Mouse (Mus musculus) neural tube, embryonic 10.5 days (tissue): Measurements from ENCODE around the gene Acbd6.

ENCODE experiments used
- DNase-seq: peaks from one replicate; pipeline ENCODE4 v3.0.0-alpha.2; 2017; ENCODE audit warnings: low spot score; ENCODE audit errors: extremely low spot score

Gene Acbd6

GRCm38 (mm10) chr1:155646345-155647307, 88.7 kb downstream of the Acbd6 start:
- DNase-seq: no peak

GRCm38 (mm10) chr1:155650121-155650846, 92.4 kb downstream of the Acbd6 start:
- no peak for DNase-seq

DNA sequence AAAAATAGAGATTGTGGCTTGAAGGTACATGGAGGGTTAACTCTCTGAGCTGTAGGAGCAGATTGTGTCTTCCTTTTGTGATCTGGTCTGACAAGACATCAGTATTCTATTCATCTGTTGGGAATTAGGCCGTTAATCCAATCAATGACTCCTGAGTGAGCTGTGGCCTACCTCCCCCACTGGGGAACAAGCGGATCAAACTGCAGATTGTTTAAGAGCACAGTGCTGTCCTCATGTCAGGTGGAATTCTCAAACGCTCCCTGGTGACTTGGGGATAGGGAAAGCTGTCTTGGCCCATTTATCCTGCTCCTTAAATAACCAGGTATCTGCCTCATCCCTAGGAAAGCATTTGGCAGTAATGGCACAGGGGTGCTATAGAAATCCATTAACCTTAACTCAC, 97.0 kb downstream of the Acbd6 start:
- no peak for DNase-seq

GRCm38 (mm10) chr1:155656321-155656720, 98.4 kb downstream of the Acbd6 start:
- no peak for DNase-seq

GRCm38 (mm10) chr1:155663994-155664393, 106.1 kb downstream of the Acbd6 start:
- no peak for DNase-seq

DNA sequence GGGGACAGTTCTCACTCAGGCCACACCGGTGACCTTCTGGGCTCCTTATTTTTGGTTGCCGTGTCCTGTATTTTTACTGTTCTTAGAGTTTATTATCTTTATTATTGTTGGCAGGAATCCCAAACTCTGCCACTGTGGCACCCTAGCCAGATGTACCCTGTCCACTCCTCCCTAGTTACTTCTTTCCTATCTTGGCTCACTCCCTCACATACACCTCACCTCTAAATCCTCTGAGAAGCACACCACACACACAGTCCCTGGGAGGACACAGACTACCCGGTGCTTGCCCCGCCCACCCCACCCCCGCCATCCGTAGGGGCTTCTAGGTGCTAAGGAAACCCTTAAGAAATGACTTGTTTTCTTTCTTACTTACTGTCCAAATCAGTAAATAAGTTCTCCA, 117.7 kb downstream of the Acbd6 start:
- no peak for DNase-seq

DNA sequence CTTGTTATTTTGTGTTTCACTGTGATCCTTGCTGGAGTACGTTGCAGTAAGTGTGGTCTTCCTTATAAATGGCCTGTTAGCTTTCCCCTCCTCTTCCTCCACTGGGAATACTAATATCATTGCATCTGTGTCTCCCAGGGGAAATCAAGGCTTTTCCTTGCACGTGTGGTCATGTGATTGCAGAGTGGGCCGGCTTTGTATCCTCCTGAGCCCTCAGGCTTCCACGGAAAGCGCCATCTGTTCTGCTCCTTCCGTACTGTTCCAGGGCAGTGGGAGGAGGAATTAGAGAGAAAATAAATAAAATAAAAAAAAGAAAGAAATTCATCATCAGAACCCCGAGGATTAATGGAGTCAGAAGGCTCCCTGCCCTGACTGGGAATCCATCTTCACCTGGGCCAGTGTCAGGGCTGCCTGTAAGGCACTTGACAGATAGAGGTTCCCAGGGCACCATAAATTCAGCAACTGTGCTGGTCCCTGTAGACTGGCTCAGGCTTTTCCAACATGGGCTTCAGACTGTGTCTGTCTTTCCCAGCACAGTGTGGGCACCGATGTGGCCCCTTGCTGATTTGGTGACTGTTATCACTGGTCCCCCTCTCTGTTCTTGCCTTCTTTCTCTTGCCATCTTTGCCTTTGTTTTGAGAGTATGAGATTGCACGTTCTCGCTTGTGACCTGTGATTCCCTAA, 123.3 kb downstream of the Acbd6 start:
- peak; percentile 27 for DNase-seq

GRCm38 (mm10) chr1:155686816-155687215, 128.9 kb downstream of the Acbd6 start:
- DNase-seq: no peak

DNA sequence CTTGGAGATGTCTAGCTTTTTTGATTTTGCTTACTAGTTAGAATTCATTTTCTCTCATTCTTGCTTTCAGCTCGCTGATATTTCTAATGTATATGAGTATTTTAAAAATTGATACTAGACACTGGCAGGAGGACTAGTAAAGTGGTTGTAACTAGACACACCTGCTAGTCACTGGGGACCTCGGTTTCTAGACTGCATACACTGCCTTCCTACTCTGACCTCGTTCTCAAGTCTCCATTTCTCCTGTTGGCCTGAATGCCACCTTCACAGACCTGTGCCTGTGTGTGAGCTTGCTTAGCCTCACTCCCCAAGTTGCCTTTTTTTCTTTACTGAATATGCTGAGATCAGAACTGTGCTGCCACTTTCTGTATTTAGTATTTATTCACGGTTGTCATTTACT, 131.2 kb downstream of the Acbd6 start:
- no peak for DNase-seq

- no peak for DNase-seq
Measured at GRCm38 (mm10) chr1:155689558-155689957, 131.6 kb downstream of the Acbd6 start.

- DNase-seq: no peak
Measured at GRCm38 (mm10) chr1:155692230-155692629, 134.3 kb downstream of the Acbd6 start.

GRCm38 (mm10) chr1:155693026-155693425, 135.1 kb downstream of the Acbd6 start:
- no peak for DNase-seq

DNA sequence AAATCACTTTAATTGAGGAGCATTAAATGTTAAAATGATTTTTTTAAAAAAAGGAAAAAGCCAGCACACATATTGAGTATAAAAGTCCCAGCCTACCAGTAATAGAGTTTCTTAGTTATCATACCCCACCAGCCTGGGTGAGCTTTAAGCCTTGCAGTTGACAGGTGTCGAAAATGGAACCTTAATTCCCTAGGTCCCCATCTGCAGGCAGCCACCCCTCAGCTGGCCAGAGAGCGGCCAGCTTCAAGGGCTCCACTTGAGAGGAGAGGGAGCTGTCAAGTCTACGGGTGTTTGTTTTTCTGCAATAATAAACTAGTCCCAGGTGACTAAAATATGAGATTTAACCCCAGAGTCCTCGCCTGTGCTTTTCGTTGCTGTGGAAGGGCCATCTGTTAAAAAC, 135.5 kb downstream of the Acbd6 start:
- DNase-seq: no peak

- DNase-seq: no peak
Measured at GRCm38 (mm10) chr1:155698373-155699159, 140.6 kb downstream of the Acbd6 start.

GRCm38 (mm10) chr1:155700886-155701285, 143.0 kb downstream of the Acbd6 start:
- DNase-seq: no peak

DNA sequence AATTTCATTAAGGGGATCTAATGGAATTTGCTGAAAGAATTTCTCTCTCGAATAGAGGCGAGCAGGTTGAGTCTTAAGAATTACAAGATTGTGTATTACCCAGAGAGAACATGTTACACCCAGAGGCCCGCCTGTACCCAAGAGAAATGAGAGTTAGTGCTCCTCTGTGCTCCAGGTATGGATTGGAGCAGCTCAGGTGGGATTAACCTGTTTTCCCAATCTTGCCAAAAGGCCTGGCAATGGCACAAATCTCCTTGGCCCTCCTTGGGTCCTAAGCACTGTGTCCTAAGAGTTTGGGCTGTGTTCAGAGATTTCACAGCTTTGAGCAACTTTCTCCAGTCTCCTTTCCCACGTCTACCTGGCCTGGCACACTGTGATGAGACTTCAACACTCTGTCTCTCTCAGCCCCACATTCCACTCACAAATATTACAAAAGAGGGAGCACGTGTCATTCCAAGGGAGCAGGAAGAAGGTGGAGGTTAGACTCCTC, 145.3 kb downstream of the Acbd6 start:
- no peak for DNase-seq

DNA sequence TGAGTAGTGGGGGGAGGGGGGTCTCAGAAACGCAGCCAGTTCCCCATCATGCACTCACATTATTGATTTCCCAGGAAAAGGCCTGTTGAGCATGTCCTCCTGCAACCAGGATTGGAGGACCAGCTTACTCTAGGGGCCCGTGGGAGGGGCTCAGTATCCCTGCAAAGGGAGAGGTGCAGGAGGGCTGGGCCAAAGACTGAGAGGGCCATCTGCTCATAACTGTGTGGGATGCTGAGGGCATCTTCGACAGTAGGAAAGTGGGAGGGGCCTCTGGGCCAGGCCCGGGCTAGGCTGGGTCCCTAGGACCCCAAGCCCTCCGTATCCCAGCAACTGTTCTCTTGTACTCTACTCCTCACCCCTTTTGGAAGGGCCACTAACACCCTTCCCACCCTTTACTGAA, 146.3 kb downstream of the Acbd6 start:
- DNase-seq: no peak

DNA sequence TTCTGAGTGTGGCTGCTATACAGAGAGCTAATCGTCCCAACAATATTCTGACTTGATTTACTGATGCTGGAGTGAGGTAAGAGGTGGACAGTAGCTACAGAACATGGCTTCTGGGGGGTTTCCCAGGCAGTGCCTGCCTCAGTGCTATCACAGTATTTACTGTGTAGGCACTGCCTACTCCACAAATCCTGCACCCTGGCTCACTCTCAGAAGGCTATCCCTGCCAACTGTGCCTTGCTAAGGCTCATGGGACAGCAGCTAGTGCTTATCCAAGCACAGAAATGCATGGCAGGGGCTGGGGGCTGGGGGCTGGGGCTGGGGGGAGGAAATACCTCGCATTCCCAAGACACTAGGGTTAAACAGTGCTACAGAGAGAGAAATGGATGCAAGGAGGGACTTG, 155.4 kb downstream of the Acbd6 start:
- no peak for DNase-seq

- no peak for DNase-seq
Measured at GRCm38 (mm10) chr1:155715366-155715765, 157.4 kb downstream of the Acbd6 start.

- no peak for DNase-seq
Measured at GRCm38 (mm10) chr1:155717301-155717700, 159.4 kb downstream of the Acbd6 start.

GRCm38 (mm10) chr1:155718851-155719250, 160.9 kb downstream of the Acbd6 start:
- DNase-seq: no peak
